Mouse (Mus musculus) left cerebral cortex, postnatal 25 days (tissue): Measurements from ENCODE around the gene C87436. TPM values are rescaled to one million over a fixed set of nuclear protein-coding genes. Genes with fewer than 3 reads are reported as not detected.
"Not testable (repeated sequence)": the region's sequence is repeated elsewhere in the genome, so short reads cannot be mapped to it uniquely, and the experiment has no call there.

Experiments
- DNase-seq, 2 experiments: peaks; one replicate each; pipeline ENCODE4 v3.0.0; 2022; ENCODE audit warnings: low spot score in 2 of 2, mixed read lengths in 1 of 2
- intact Hi-C: fragments of 180-260 bp; cut with DNase I; formaldehyde crosslinking; loops from one replicate; pipeline ENCODE4 v1.15.1; 2025
- total RNA-seq, 2 experiments: library from RNA; stranded (reverse); gene quantifications; 2 replicates each; pipeline ENCODE4 v1.2.3; 2021

C87436 gene
- total RNA-seq, 2 experiments from 2014 or later: 19.2 to 19.5 TPM

DNA sequence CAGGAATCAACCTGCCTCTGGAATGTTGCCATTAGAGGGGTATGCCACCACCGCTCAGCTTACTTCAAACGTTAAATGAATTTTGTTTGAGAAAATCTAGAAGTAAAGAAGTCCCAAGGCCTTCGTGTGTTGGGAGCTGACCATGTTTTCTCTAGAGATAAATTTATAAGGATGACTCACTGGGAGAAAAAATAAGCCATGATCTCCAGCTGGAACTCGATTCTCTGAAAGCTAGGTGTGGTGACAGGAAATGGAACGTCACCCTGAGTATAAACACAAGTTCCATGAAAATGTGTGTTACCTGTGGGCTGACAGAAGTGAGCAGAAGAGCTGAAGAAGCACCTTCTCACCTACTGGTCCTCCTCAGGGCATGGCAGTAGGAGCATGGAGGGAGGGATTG is 38.8 kb downstream of the C87436 start:
- intact Hi-C loops: no loop called here

DNA sequence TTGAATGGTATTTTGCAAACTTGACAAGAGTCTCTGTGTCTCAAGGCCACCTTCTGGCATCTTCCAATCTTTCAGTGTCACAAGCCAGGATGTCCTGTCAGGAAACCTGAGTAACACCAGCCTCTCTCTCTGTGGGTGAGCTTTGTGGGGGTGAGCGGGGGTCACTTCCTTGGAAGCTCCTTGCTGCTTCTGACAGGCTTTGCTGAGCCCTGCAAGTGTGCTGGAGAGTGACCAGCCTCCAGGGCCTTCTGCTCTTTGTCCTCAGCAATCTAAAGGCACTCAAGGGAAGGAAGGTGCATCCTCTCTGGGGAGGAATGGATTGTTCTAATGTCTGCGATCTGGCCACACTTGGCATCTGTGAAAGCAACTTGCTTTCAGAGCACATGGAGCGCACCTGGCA is 41.1 kb downstream of the C87436 start:
- intact Hi-C loops: no loop called here
- no peak for DNase-seq

More for the DNA sequence above, 38.8 kb downstream of the C87436 start:
- peak in 1 of 2 experiments; percentile 27 for DNase-seq

DNA sequence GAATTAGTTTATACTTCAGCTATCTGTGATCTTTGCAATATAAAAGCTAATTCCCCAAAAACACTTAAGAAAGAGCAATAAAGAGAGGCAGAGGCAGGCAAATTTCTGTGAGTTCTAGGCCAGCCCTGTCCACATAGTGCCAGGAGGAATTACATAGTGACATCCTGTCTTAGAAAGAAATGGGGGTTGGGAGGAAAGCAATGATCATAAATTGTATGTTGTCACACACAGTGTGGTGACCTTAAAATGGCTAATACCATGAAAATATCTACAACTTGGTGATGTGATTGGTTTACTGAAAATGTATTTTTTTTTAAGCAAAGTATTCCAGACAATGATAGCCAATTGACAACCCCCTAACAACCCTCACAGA is 41.6 kb downstream of the C87436 start:
- no peak for DNase-seq
- intact Hi-C loops: no loop called here

DNA sequence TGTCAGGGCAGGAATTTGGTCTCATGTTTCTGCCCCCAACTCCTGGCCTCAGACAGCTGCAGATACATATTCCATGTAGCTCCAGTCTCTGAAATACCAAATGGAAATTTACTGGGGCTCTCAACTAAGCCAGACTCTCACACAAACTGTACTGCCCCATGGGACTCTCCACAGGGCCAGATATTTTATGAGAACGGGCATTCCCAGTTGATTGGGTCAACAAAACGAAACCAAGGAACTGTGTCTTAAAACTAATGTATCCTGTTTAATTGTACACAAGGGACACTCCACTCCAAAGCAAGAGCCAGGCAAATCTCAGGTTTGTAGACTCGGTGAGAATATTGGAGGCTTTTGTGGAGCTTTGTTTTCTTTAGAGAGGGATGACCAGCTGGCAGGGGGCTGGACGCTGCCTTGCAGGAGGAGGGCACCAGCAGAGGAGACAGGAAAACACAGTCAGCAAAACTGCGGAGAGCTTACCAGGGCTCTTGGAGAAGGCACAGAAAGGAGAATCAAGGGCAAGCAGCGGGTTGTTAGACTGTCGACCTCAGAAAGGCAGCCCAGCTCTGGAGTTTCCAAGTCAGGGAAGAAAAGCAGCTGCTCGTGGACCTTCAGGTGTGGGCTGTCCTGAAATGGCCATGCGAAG is 42.1 kb downstream of the C87436 start:
- peak in 1 of 2 experiments; percentile 34 for DNase-seq
- intact Hi-C loops: no loop called here

DNA sequence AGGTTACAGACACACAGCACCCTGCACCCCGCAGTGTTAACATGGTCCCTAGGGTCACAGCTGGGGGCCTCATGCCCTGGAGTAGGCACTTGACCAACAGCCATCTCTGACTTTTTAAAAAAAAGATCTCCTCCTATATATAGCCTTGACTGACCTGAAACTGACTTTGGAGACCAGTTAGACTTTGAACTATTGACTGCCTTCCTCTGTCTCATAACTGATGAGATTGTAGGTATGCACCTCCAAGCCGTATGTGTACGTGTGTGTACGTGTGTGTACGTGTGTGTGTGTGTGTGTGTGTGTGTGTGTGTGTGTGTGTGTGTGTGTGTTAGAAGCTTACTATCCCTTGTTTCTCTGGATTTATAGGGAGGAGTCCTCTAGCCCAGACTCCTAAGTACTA is 43.7 kb downstream of the C87436 start:
- intact Hi-C loops: no loop called here
- DNase-seq: no peak

DNA sequence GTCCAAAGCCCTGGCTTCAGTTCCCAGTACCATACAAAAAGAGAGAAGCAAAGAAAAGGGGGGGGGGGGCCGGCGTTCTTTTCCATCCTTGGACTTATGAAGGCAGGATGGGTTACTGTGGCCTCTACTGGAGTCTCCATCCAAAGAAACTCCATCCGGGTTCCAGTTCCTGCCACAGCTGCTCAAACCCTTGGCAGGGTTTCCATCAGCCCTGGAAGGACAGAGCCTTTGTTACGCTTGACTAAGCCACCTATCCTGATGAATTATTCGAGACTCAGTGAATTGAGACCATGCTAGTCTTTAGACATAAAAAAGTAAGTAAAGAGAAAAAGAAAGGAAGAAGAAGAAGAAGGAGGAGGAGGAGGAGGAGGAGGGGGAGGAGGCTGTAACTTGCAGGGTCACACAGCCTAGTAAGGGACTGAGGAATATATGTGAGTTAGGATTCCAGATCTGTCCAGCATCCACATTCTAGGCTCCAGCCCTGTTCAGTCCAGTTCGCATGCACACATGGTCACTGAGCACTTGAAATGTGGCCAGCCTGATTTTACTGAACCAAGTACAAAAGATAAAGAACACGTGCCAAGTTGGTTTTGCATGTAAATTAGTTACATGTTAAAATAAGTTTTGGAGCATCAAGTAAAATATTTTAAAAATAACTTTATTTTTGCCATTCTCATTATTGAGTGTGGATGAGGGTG is 47.9 kb downstream of the C87436 start:
- intact Hi-C loops: no loop called here
- DNase-seq: no peak

DNA sequence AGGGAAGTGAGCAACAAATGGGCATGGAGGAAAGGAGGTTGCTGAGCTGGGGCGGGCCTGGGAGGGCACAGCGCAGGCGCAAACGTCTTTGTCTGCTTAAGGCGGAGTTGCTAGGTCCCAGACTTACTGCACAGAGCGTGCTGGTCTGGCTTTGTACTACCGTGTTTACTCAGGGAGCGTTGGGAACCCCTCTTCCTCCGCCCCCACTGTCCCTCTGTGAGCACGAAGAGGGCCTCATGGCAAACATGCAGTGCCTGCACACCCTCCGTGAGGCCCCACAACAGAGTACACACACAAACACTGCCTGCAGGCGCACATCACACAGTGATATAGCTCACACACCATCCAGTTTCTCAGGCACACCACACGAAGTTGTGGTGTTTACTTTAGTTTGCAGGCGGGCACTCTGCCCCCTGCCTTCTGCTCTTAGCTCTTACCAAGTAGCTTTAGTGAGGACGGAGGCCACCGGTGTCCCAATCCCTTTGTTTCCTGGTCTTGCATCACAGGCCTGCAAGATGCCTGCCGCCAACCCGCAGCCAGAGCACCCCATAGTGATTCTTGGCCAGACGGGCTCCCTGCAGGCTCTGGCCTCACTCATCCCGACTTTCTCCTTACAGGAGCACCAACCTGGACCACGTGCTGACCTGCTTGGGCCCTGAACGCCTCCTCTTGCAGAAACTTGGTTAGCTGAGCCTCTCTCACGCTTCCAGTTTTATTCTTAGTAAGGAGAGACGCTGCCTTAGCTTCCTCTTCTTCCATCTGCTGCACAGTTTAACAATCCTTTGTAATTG is 49.4 kb downstream of the C87436 start:
- peak; percentile 66 to 77 for DNase-seq
- intact Hi-C loops: no loop called here

DNA sequence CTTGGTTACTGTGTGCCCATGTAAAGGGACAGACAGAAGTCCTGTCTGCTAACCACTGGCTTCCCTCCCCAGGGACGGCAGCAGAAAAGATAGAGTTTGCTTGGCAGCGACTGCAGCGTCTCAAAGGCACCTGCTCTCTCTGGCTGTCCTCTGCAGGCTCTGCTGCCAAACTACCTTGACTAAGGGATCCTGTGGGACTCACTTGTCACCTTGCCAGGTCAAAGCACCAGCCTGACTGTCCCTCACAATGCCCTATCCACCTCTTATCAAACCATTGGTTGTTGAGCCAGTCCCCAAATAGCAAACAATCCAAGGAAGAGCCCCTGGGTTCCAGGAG is 49.9 kb downstream of the C87436 start:
- no peak for DNase-seq
- intact Hi-C loops: no loop called here

DNA sequence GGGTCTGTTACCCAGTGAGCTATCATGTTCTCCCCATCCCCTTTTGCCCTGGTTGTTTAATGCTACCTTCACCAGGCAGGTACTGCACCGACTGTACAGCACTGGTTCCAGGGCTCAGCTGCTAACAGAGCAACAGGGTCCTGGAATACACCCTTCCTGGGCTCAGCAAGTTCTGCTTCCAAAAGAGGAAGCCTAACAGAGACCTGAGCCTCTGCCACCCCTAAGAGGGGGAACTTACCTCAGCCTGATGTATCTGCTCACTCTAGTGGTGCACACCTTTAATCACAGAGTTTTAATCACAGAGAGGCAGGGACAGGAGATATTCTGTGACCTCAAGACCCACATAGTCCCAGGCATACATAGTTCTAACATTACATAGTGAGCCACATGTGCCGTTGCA is 51.8 kb downstream of the C87436 start:
- intact Hi-C loops: no loop called here
- DNase-seq: no peak

DNA sequence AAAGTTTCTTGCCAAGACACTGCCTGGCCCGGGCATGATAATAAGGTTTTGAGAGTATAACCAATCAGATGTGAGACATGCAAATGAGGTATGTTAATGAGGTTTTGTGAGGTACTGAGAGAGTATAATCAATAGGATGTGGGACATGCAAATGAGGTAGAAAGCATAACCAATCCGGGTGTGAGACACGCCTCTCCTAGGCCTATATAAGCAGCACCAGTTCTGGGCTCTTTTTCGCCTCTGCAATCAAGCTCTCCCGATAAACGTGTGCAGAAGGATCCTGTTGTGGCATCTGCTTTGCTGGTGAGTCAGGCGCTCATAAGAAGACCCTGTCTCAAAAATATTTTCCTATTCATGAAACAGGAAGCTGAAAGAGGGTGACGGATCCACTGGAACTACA is 52.2 kb downstream of the C87436 start:
- DNase-seq, intact Hi-C loops: not testable (repeated sequence)

DNA sequence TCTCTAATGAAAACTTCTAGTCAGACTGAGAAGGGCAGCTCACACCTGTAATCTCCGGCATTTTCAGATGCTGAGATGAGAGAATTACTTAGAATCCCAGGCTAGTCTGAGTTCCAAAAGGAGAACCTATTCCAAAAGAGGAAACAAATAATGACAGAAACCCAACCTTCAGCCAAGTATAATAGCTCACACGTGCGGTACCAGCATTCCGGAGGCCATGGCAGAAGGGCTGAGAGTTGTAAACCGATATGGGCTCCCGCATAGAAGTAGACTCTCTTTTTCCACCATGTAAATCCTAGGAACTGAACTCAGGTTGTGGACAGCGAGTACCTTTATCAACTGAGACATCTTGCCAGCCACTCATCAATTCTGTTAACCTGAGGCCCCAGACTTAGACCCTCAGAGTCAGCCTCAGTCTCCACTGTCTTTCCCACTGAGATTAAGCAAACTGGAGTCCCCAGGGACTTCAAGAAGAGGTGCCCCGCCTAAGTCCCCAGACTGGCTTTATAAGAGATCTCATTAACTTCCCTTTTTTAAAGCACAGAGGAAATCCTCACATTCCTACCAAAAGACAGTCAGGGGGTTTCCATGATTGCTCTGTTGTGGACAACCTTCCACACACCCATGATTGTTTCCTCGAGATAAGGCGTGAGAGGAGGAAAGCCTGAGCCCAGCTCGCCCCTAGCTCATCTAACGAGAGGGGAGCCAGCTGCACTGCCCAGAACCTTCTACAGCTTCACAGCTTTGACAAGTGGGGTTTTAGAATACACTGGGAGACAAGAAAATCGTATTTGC is 55.5 kb downstream of the C87436 start:
- intact Hi-C loops: no loop called here

DNA sequence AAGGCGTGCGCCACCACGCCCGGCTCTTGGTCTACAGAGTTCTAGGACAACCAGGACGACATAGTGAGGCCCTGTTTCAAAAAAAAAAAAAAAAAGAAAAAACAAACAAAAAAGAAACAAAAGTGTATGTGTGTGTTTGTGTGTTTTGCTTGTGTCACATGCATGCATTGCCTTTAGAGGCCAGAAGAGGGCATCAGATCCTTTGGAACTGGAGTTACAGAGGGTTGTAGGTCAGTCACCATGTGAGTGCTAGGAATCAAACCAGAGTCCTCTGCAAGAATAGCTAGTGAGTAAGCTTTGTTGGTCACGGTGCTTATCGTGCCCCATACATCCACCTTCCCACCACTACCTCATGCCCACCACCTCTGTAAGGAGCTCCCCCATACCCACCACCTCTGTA is 56.6 kb downstream of the C87436 start:
- intact Hi-C loops: no loop called here
- DNase-seq: no peak

More for the DNA sequence above, 55.5 kb downstream of the C87436 start:
- no peak for DNase-seq

DNA sequence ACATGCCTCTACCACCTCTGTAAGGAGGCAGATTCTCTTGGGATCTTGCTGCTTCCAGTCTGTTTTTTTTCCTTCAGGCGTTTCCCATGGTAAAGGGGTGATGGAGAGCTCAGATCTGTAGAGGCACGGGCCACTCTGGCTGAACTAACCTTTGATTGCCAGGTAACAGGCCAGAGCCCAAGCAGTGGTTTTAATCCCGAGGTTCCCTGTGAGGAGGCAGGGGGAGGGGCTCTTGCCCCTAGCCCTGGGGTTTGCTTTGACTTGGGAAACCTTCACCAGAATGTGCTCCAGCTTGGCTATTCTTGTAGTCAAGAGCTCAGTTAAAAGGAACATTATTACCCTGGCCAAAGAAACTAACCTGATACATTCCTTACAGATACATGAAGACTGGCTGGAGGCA is 57.5 kb downstream of the C87436 start:
- intact Hi-C loops: no loop called here
- DNase-seq: no peak

DNA sequence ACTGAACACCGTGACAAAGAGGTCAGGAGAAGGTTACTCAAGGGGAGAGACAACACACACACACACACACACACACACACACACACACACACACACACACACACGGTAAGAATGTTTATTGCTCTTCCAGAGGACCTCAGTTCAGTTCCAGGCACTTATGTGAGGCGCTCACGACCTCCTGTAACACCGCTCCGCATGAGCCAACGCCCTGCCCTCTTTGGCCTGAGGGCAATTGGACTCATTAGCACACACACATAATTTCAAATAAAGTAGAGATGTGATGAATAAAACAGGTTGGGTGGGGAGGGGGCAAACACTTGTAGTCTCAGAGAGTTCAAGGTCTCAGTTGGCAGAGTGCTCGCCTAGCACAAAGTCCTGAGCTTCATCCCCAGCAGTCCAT is 58.0 kb downstream of the C87436 start:
- intact Hi-C loops: no loop called here
- no peak for DNase-seq

DNA sequence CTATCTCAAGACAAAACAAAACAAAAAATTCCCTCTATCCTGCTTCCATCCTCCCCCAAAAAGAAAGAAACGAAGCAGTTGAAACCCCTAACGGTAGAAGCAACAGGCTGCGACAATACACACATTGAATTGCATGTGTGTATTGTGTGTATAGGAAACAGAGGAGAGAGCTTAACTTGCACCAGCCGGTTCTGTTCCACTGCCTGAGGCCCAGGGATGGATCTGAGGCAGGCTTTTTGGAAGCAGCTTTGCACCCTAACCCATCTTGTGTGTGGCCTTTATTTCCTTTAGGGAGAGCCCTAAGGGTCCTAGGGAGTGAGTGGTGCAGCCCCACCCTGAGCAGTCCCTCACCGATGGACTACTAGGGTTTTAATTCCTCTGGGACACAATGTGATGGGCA is 58.4 kb downstream of the C87436 start:
- no peak for DNase-seq
- intact Hi-C loops: no loop called here

DNA sequence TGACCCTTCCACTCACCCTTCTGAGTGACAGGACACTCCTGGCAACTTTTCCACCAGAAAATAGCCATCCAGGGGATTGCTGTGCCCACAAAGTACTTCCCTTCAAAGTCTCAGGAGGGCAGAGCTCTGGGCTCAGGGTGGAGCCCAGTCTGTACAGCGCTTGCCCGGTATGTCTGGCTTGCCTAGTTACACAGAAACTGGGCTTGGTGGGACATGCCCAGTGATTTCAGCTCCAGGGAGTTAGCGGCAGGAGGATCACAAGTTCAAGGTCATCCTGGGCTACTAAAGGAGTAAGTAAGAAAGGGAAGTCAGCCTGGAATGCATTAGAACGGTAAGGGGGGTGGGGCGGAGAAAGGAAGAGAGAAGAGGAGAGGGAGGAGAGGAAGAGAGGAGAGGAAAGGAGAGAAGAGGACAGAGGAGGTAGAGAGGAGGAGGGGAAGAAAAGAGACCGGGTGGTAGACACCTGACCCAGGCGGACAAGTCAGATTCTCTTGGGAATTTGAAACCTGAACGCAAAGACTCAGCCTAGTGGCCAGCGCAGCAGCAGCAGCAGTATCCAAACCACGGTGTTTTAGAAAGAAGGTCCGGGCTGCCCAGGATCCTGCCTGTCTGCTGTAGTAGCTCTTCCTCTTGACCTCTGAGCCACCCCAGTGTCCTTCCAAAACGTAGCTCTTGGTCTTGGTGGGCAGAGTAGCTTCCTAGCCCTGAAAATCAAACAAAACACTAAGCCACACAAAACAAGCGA is 59.1 kb downstream of the C87436 start:
- intact Hi-C loops: no loop called here
- no peak for DNase-seq

DNA sequence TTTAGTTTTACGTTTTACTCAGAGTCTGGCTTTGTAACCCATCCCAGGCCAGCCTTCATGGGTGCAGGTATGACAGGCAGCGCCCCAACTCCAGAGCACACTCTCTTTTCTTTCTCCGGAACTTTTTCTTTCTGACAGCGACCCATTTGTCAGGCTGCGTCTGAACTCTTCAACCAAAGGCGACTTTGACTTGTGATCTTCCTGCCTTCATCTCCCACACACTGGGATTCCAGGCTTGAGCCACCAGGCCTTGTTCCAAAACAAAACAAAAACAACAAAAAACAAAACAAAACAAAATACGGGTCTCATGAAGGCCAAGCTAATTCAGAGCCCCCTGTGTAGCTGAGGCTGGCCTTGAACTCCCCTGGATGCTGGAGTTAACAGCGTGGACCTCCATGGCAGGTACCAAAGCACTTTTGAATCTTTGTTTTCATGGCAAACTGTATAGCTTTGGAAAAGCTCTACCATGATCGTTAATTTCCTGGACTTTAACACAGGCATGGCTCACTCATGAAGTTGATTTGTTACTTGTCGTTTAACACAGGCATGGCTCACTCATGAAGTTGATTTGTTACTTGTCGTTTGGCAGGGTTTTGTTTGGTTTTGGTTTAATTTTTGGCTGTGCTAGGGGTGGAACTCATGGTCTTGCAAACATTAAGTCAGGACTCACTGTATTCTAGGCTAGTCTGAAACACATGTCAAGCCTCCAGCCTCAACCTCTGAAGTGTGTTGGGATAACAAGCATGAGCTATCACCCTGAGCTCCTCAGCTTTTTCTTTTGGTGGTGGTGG is 60.0 kb downstream of the C87436 start:
- no peak for DNase-seq
- intact Hi-C loops: no loop called here

DNA sequence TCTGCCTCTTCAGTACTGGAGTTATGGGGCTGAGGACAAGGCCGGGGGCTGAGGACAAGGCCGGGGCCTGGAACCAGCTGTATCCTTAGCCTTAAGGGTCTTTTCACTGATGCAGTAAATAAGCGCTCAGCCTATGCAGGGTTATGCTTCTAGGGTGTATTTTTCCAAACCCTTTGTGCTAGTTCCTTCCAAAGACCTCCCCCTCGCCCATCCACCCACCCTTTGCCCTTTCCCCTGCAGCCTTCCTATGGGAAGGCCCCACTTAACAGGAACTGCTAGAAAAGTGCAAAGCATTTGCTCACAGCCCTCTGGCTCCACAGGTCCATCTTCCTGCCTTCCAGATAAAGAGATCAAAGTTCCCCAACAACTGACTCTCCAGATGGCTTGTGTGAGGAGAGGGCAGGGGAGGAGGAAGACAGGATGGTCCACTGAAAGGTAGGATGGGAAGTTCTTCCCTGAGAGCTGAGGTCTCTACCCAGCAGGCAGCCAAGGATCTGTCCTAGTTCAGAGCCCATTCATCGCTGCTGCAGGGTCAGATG is 61.5 kb downstream of the C87436 start:
- no peak for DNase-seq
- intact Hi-C loops: no loop called here

DNA sequence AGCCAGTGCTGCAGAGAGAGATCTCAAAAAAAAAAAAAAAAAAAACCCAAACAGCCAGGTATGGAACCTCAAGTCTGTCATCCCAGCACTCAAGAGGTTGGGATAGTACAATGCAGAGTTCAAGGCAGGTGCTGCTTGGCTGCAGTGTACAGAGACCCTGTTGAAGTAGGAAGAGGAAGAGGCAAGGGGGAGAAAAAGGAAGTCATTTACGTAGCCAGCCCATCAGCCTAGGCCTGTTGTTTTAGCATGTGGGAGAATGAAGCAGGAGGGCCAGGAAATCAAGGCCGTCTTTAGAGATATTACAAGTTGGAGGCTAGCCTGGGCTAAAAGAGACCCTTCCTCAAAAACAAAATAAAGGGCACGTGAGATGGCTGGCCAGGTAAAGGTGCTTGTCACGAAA is 65.3 kb downstream of the C87436 start:
- intact Hi-C loops: no loop called here
- DNase-seq: no peak
